Mouse (Mus musculus): ENCODE results near the gene Atp1a2. TPM values are rescaled to one million over a fixed set of nuclear protein-coding genes. Genes with fewer than 3 reads are reported as not detected.
A peak's percentile ranks its signal among the peaks of the same experiment; 100 is the strongest.

The Atp1a2 gene
- polyA plus RNA-seq, 1 experiment from 2014 or later: 56.5 TPM

- peaks cover 14% of the 10 kb centered on the region; the same call in 1 of the 2 replicates for H3K4me1 ChIP-seq
- H3K27me3 ChIP-seq (replicated peaks): peaks cover 6% of the 10 kb centered on the region
- no peak overlapping the region for H3K4me3 ChIP-seq
- no peak overlapping the region for H3K4me2 ChIP-seq
- WGBS: 57% methylated on average over 13 of the region's 13 CpGs
- no peak overlapping the region for H3K27ac ChIP-seq
- H3K9me3 ChIP-seq: no peaks in the 10 kb centered on the region
- no peak for ATAC-seq (replicated peaks)
- no peaks in the 10 kb centered on the region for H3K36me3 ChIP-seq (replicated peaks)
- no peak overlapping the region for H3K9ac ChIP-seq
Observed at GRCm38 (mm10) chr1:172322725-172323124, 24.9 kb upstream of the Atp1a2 start.

GRCm38 (mm10) chr1:172319921-172320411 is 22.1 kb upstream of the Atp1a2 start:
- H3K36me3 ChIP-seq (replicated peaks): no peaks in the 10 kb centered on the region
- 21% methylated on average over 5 of the region's 5 CpGs for WGBS
- H3K9ac ChIP-seq: no peak overlapping the region
- H3K27me3 ChIP-seq (replicated peaks): no peaks in the 10 kb centered on the region
- H3K27ac ChIP-seq: no peak overlapping the region
- ATAC-seq (replicated peaks): peak; percentile 10; the same call in 1 of the 2 replicates
- peaks cover 15% of the 10 kb centered on the region for H3K4me1 ChIP-seq
- no peak overlapping the region for H3K4me3 ChIP-seq
- no peak overlapping the region for H3K4me2 ChIP-seq
- no peaks in the 10 kb centered on the region for H3K9me3 ChIP-seq

GRCm38 (mm10) chr1:172319346-172319745 is 21.5 kb upstream of the Atp1a2 start:
- H3K9ac ChIP-seq: no peak overlapping the region
- H3K4me3 ChIP-seq: no peak overlapping the region
- no peak for ATAC-seq (replicated peaks)
- peaks cover 17% of the 10 kb centered on the region for H3K4me1 ChIP-seq
- no peak overlapping the region for H3K27ac ChIP-seq
- H3K9me3 ChIP-seq: no peaks in the 10 kb centered on the region
- H3K36me3 ChIP-seq (replicated peaks): no peaks in the 10 kb centered on the region
- WGBS: 86% methylated on average over 7 of the region's 7 CpGs
- no peaks in the 10 kb centered on the region for H3K27me3 ChIP-seq (replicated peaks)
- no peak overlapping the region for H3K4me2 ChIP-seq

GRCm38 (mm10) chr1:172318424-172319035 is 20.7 kb upstream of the Atp1a2 start:
- no peak overlapping the region for H3K9ac ChIP-seq
- 73% methylated on average over 19 of the region's 19 CpGs for WGBS
- H3K36me3 ChIP-seq (replicated peaks): no peaks in the 10 kb centered on the region
- no peak overlapping the region for H3K27ac ChIP-seq
- no peak overlapping the region for H3K4me2 ChIP-seq
- H3K27me3 ChIP-seq (replicated peaks): no peaks in the 10 kb centered on the region
- H3K9me3 ChIP-seq: no peaks in the 10 kb centered on the region
- H3K4me3 ChIP-seq: no peak overlapping the region
- no peak for ATAC-seq (replicated peaks)
- H3K4me1 ChIP-seq: peaks cover 23% of the 10 kb centered on the region

- WGBS: 49% methylated on average over 15 of the region's 15 CpGs
- H3K36me3 ChIP-seq (replicated peaks): no peaks in the 10 kb centered on the region
- H3K9ac ChIP-seq: no peak overlapping the region
- H3K27ac ChIP-seq: no peak overlapping the region
- no peak overlapping the region for H3K4me3 ChIP-seq
- H3K9me3 ChIP-seq: no peaks in the 10 kb centered on the region
- H3K4me2 ChIP-seq: no peak overlapping the region
- peaks cover 28% of the 10 kb centered on the region for H3K4me1 ChIP-seq
- ATAC-seq (replicated peaks): no peak
- H3K27me3 ChIP-seq (replicated peaks): no peaks in the 10 kb centered on the region
Observed at GRCm38 (mm10) chr1:172317946-172318345, 20.1 kb upstream of the Atp1a2 start.

- Histone ChIP-seq H3K9me3 (no peaks in the 10 kb centered on the region), H3K27ac (no peak overlapping the region), H3K4me3 (no peak overlapping the region), H3K4me2 (no peak overlapping the region), H3K4me1 (peaks cover 30% of the 10 kb centered on the region), H3K27me3 (replicated peaks) (no peaks in the 10 kb centered on the region), H3K9ac (no peak overlapping the region), H3K36me3 (replicated peaks) (no peaks in the 10 kb centered on the region)
- no peak for ATAC-seq (replicated peaks)
- WGBS: 59% methylated on average over 18 of the region's 18 CpGs
Observed at GRCm38 (mm10) chr1:172317431-172317830, 19.6 kb upstream of the Atp1a2 start.

GRCm38 (mm10) chr1:172314911-172315310 is 17.0 kb upstream of the Atp1a2 start:
- H3K4me3 ChIP-seq: no peak overlapping the region
- H3K36me3 ChIP-seq (replicated peaks): no peaks in the 10 kb centered on the region
- peak overlapping the region; percentile 55; the same call in 1 of the 2 replicates for H3K27ac ChIP-seq
- no peaks in the 10 kb centered on the region for H3K9me3 ChIP-seq
- no peak overlapping the region; the same call in 1 of the 2 replicates for H3K4me2 ChIP-seq
- 26% methylated on average over 3 of the region's 3 CpGs for WGBS
- ATAC-seq (replicated peaks): no peak; the same call in 1 of the 2 replicates
- H3K9ac ChIP-seq: no peak overlapping the region
- H3K27me3 ChIP-seq (replicated peaks): no peaks in the 10 kb centered on the region
- H3K4me1 ChIP-seq: peaks cover 47% of the 10 kb centered on the region

GRCm38 (mm10) chr1:172313613-172314411 is 15.9 kb upstream of the Atp1a2 start:
- Histone ChIP-seq H3K4me2 (peak overlapping the region; percentile 88), H3K36me3 (replicated peaks) (no peaks in the 10 kb centered on the region), H3K9me3 (no peaks in the 10 kb centered on the region), H3K9ac (no peak overlapping the region), H3K27ac (no peak overlapping the region), H3K27me3 (replicated peaks) (no peaks in the 10 kb centered on the region), H3K4me1 (peaks cover 54% of the 10 kb centered on the region), H3K4me3 (no peak overlapping the region)
- ATAC-seq (replicated peaks): no peak
- WGBS: 59% methylated on average over 10 of the region's 10 CpGs

- Histone ChIP-seq H3K4me1 (peaks cover 54% of the 10 kb centered on the region), H3K27ac (0 out of 2 replicates have a peak overlapping the region, but pooled peaks have one; percentile 73), H3K4me2 (peak overlapping the region; percentile 88), H3K4me3 (peak overlapping the region; percentile 63), H3K27me3 (replicated peaks) (no peaks in the 10 kb centered on the region), H3K36me3 (replicated peaks) (no peaks in the 10 kb centered on the region), H3K9me3 (no peaks in the 10 kb centered on the region), H3K9ac (peak overlapping the region; percentile 72)
- no peak; the same call in 1 of the 2 replicates for ATAC-seq (replicated peaks)
- 9% methylated on average over 16 of the region's 16 CpGs for WGBS
Observed at GRCm38 (mm10) chr1:172312768-172313561, 15.1 kb upstream of the Atp1a2 start.

- H3K27ac ChIP-seq: peak overlapping the region; percentile 73
- H3K4me1 ChIP-seq: peaks cover 48% of the 10 kb centered on the region
- no peaks in the 10 kb centered on the region for H3K9me3 ChIP-seq
- ATAC-seq (replicated peaks): peak; percentile 58
- no peaks in the 10 kb centered on the region for H3K36me3 ChIP-seq (replicated peaks)
- 3% methylated on average over 34 of the region's 55 CpGs for WGBS
- H3K4me3 ChIP-seq: peak overlapping the region; percentile 63
- H3K9ac ChIP-seq: peak overlapping the region; percentile 72
- H3K27me3 ChIP-seq (replicated peaks): no peaks in the 10 kb centered on the region
- H3K4me2 ChIP-seq: peak overlapping the region; percentile 88
Observed at GRCm38 (mm10) chr1:172311921-172312767, 14.3 kb upstream of the Atp1a2 start.

GRCm38 (mm10) chr1:172311248-172311906 is 13.5 kb upstream of the Atp1a2 start:
- Histone ChIP-seq H3K9ac (peak overlapping the region; percentile 72), H3K4me1 (peaks cover 48% of the 10 kb centered on the region), H3K27ac (peak overlapping the region; percentile 73), H3K27me3 (replicated peaks) (no peaks in the 10 kb centered on the region), H3K4me2 (peak overlapping the region; percentile 88), H3K9me3 (no peaks in the 10 kb centered on the region), H3K36me3 (replicated peaks) (no peaks in the 10 kb centered on the region), H3K4me3 (peak overlapping the region; percentile 63)
- ATAC-seq (replicated peaks): peak; percentile 3; the same call in 1 of the 2 replicates
- 12% methylated on average over 23 of the region's 23 CpGs for WGBS

All from midbrain, embryonic 15.5 days (tissue).